Mouse (Mus musculus): ENCODE measurements around the gene Ctdspl.

Gene Ctdspl

DNA sequence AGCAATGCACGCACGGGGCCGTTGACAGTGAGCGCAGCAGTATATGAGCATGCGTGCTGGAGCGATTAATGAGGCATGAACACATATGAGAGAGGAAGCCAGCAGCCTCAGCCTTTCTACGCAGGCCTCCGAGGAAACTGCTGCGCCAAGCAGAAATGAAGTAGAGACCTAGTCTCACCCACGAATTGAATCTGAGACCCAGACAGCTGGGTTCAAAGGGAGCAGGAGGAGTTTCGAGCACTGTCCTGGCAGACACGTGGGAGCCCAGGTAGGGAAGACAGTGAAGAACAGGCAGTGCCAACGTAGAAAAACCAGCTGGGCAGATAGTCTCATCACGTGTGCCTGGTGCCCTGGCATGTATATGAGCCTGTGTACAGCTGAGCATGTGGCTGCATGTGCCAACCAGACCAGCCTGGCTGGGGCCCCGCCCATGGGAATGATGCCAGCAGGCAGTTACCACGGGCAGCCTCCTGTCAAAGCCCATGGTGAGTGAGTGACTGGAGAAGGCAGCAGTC is 6.5 kb upstream of the Ctdspl start:
- DNase-seq (ENCODE audit: low read depth, low spot score): no peak

DNA sequence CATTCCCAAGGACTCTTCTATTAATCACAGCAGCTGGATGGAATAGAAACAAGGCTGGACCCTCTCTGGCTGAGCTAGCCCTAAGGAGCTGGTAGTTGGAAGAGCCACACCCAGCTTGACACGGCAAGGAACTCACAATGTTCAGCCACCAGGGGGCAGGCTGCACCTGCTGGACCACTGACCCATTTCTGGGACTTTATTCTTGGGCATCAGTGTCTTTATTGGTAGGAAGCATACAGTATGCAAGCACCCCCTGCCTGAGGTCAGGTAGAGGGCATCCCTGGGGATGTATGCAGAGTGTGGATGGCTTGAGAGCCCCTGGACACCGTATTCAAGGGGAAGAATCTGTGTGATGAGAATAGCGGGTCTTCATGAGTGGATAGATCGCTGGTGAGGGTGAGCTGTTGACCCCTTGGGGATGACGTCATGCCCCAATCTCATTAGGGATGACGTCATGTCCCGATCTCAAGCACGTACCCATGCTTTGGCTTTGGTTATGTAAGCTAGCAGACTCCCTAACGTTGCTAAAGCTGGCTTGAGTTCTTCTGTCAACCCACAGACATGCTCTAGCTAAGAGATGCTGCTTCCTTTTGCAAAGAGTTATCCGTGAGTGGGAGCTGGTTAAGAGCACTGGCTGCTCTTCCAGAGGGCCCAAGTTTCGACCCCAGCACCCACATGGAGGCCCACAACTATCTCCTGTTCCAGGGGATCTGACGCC is 5.3 kb upstream of the Ctdspl start:
- peak; percentile 85 for DNase-seq (ENCODE audit: low read depth, low spot score)

DNA sequence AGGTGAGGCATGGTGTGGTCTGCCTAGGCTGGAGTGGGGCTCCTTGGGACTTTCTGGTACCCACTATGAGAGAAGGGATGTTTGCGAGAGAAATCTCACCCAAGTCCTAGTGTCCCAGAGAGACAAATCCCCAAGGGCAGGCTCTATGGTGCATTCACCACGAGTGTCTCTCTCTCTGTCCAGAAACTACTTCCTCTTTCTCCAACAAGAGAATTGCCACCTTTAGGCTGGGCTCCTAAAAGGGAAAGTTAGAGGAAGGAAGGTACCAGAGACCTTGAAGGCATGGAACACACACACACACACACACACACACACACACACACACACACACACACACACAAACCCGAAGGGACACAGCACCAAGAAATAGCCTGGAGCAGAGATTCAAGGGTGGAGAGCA is 4.3 kb upstream of the Ctdspl start:
- no peak for DNase-seq (ENCODE audit: low read depth, low spot score)

DNA sequence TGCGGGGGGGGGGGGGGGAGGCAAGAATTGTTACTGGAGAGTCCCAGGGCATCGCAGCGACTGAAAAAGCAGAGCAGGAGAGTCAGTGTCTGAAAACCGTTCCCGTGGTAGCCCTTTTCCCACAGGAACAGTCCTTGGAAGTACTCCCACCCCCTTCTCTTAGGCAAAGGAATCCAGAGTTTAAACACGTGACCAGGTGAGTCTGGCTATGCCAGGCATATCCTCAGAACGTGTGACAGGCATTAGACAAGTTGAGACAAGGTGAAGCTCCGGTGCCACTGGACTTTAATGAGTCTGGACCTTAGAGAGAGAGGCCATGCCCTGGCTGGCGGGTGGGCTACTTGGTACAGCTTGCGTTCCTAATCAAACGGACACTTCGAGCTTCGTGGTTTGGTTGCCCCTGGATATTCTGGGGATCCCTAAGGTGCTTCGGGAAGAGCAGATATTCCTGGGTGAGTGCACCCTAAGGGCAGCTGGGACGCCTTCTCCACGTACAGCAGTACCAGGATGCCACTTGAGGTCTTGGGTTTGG is 1.6 kb upstream of the Ctdspl start:
- peak; percentile 32 for DNase-seq (ENCODE audit: low read depth, low spot score)

DNA sequence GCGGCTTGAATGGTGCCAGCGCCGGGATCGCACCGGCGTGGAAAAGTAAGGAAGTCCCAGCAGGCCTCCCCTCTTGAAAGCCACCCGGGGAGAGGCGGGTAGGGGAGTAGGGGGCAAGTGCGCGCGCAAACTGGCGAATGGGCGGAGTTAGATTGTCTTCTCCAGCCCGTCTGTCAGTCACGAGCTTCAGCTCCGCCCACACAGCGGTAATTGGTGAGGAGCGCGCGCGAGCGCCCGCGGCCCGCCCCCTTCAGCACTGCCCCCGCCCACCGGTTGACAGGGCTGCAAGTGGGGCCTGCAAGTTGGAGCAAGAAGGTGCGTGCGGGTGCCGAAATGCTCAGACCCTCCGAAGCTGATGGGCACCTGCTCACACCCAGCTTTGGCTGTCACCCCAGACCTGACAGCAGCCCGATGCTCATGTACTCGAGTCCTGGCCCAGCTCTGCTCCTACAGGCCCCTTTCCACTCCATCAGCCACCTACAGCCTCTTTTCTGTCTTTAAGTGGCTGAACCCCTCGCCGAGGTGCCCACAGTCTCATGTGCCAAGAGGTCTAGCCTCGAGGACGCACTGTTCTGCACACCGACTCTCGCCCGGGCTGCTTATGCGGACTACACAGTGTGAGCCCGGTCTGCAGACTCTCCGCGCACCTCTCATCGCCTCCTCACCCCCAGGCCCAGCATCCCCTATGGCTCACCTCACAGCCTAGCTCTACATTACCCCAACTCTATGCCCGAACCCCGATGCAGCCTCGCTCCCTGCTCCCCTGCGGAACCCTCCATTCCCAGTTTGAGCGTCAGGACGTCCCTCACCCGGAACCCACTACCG is 755 bp upstream of the Ctdspl start:
- peak; percentile 94 for DNase-seq (ENCODE audit: low read depth, low spot score)

DNA sequence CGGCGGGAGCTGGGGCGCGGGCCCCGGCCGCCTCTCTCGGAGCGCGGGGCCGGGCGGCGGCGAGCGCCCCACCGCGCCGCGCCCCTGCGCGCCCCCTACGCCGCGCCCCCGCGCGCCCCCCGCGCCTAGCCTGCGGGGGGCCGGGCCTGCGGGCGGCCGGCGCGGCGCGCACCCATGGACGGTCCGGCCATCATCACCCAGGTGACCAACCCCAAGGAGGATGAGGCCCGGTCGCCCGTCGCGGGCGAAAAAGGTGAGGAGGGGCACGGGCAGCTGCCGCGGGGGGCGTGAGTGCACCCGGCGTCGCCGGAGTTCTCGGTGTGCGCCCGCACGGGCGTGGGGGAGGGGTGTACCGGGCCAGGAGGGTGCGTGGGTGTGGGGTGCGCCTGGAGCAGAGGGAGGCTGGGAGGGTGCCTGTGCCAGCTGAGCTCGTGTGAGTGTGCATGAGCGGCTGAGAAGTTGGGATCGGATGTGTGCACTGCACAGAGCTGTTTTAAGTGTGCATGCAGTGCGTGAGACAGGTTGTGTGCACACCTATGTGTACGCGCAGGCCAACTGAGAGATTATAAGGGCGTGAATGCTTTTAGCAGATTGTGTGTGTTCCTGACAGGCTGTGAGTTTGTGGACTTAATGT is 552 bp downstream of the Ctdspl start:
- DNase-seq (ENCODE audit: low read depth, low spot score): peak; percentile 14

DNA sequence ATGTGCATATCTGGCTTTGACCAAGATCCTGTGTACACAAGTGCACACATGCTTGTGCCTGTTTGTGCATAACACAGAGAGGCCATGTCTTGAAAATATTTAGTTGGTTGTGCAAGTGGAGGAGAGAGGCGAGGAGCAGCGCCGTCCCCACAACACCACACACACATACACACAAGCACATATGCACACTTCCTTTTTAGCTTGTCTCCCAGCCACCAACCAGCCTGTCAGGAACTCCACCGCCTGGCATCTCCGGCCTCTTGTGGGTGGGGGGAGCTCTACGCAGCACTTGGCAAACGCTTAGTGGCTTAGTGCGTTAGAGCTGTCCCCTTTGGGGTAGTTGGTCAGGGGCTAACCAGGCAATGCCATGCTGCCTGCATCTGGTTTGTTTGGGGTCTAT is 1.2 kb downstream of the Ctdspl start:
- no peak for DNase-seq (ENCODE audit: low read depth, low spot score)

DNA sequence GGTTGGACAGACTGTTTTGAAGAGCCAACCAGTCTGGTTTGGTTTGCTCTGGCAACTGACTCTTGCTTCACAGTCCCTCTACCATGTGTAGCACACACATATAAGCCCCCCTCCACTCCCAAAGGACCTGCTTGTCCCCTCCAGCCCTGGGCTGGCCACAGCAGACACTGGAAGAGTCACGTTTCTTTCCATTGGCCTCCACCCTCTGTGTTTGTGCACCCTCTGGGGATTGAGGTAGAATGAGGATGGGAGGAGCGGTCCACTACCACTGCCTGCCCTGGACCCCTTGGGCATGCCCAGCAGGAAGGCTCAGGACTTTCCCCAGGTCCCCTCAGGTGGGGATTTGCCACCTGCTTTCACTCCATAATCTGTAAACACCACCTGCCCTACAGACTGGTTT is 1.8 kb downstream of the Ctdspl start:
- DNase-seq (ENCODE audit: low read depth, low spot score): no peak

DNA sequence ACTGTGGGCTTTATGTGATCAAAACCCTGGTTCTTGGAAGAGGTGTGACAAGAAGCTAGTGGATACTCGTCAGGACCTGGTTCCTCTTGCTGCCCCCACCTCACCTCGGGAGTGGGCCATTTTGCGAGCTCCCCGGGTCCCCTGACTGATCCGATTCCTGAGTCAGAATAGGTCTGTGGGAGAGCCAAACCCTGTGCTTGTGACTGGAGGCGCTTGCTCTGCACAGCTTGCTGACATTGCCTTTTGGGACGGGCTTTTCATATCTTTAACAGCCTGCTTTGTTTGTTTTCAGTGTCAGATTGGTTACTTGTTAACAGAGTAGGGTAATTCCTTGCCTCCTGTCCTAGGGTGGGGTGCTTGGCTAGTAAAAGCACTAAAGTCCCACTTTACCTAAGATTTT is 2.4 kb downstream of the Ctdspl start:
- no peak for DNase-seq (ENCODE audit: low read depth, low spot score)

DNA sequence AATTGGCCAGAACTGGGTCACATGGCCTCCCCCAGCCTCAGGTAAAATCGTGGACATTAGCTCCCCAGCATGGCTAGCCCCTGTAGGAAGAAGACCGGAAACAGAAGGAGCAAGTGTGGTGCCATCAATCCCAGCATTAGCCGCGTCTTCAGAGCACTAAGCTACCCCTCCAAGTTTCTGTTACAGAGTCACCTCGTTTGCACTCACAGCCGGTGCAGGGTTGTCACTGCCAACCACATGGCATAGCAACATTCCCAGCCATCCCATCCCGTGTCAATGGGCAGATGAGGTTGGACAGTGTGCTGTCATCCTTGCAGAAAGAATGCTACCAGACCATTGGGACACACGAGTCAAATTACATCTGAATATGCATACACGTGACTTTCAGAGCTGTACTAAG is 4.4 kb downstream of the Ctdspl start:
- no peak for DNase-seq (ENCODE audit: low read depth, low spot score)

DNA sequence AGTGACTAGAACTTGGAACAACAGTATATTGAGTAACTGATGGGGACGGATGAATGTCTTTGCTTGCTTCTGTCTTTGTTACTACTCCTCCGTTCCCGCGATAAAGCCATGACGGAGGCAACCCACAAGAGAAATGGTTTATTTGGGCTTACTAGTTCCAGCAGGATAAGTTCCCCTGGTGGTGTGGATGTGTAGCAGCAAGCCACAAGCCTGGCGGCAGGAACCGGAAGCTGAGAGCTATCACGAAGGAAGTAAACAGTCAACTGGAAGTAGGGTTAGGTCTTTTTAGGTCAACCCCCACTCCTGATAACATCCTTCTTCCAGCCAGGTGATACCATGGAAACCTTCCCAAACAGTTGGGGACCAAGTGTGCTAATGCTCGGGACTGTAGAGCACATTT is 7.5 kb downstream of the Ctdspl start:
- no peak for DNase-seq (ENCODE audit: low read depth, low spot score)

DNA sequence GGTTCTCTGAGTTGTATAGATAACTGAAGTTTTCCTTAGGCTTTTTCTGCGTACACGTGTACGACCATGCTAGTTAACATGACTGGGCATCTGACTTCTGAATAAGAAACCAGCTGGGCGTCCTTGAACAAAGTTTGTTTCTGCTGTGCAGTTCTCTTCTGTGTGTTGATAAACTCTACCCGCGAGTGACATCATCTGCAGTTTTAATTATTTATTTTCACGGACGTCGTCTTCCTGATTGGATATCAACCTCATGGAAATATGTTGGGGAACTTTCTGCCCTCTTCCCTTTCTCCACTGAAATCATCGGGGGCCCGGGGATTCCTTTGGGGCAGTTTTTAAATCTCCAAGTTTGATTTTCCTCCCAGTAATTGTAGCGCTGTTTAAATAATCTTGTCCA is 8.1 kb downstream of the Ctdspl start:
- DNase-seq (ENCODE audit: low read depth, low spot score): no peak

DNA sequence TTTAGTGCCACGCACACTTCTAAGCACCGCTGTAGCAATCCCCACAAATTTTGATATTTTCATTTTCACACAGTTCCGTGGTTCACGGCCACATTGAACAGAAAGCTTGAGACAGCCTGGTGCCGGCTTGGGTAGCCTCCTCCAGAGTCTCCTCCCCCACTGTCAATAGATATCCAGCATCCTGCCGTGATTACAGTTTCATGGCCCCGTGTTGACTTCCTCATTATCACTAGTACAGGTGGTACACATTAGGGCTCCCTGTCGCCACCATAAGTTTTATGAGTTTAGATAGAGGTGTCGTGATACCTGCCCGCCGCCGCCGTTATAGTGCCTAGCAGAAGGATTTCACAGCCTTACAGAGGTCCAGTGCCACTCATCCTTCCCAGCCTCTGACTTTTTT is 8.8 kb downstream of the Ctdspl start:
- no peak for DNase-seq (ENCODE audit: low read depth, low spot score)

DNA sequence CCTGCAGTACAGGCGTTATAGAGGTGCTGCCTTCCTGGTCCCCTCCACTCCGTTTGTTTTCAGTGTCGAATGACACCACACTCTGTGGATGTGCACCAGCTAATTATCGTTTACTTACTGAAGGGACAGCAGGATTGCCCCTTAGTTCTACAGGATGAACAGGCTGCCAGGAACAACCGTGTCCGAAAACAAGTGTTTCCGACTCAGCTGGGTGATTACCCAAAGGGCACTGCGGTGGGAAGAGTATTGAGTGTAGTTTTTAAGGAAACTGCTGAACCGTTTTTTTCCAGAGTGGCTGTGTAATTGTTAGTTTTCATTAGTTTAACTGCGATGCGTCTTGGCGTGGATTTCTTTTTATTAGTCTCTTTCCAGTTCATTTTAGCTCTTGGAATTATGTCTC is 9.8 kb downstream of the Ctdspl start:
- DNase-seq (ENCODE audit: low read depth, low spot score): no peak

DNA sequence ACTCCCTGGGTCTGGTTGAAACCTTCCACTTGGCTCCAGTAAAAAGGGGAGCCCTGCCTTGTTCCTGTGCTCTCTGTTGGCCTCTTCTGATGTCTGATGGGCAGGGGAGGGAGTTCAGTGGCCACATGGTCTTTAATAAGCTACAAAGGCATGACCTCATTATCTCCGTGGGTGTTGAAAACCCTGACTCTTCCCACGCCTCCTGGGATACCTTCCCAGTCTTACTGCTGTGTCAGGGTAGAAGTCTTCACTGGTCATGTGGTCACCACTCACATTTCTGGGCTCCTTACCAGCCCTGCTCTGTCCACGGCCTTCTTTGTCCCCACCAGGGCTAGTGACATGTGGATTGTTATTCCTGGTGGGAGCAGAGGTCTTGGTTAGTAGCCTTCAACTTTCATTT is 11.3 kb downstream of the Ctdspl start:
- no peak for DNase-seq (ENCODE audit: low read depth, low spot score)

DNA sequence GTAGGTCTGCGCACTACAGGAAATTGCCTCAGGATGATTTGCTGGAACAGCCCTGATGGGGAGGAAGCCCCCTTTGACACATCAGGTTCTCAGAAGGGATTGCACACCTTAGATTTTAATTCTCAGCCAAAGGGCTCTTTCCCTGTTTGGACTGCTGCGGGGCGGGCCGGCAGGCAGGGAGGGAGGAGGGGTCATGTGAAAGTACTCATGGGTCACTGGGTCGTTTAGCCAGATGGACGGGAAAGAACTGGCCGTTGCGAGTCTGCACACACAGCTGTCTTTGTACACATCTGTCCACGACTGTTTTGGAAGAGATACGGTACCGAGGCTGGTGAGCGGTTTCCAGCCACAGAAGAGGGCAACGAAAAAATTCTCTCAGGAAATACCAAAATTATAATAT is 13.2 kb downstream of the Ctdspl start:
- no peak for DNase-seq (ENCODE audit: low read depth, low spot score)

DNA sequence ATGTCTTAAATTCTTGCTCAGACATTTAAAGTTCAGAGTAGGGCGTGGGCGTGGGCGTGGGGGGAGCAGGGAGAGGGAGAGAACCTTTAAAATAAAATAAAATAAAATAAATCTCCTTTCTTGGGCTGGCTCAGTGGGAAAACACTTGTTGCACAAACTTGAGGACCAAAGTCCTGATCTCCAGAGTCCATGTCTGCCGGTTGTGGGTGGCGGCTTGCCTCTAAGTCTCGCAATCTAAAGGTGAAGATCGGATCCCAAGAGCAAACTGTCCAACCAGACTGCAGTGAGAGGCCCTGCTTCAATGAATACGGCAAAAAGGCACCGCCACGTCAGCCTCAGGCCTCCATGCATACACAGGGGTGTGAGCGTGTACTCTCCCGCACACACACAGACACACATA is 13.6 kb downstream of the Ctdspl start:
- no peak for DNase-seq (ENCODE audit: low read depth, low spot score)

DNA sequence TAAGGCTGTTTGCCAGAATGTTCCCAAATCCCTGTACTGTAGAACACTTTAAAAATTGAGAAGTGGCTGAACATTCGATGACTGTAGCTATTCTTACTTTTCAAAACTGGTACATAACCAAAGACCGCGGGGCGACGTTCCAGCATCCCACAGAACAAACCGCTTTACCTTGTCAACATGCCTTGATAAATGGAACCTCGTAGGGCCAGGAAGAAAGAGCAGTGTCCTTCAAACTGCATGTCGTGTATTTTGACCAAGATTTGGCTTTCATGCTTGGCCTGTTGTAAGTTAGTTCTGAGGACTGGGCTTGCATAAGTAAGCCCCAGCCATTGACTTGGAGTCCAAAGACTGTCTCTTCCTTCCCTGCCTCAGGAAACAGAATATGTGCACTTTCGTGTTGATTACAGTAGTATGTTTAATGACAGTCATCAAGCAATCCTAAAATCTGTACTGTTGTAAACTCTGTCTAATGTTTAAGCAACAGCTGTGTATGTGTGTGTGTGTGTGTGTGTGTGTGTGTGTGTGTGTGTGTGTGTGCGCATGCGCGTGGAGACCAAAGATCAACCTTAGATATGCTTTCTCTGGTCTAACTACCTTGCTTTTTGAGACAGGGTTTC is 14.4 kb downstream of the Ctdspl start:
- no peak for DNase-seq (ENCODE audit: low read depth, low spot score)

DNA sequence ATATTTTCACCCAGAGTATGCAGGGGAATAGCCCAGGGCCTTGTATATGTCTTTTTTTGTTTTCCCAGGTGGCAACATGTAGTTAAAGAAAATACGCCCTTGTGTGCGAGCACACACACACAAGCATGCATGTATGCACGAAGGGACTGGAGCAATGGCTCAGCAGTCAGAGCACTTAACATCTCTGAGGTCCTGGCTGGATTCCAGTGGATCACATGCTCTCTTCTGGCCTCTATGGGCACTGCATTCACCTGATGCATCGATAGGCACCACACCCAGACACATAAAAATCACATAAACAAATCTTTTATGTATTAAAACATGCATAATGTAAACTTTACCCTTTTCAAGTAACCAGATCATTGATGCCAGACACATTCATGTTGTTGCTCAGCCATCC is 15.8 kb downstream of the Ctdspl start:
- no peak for DNase-seq (ENCODE audit: low read depth, low spot score)

DNA sequence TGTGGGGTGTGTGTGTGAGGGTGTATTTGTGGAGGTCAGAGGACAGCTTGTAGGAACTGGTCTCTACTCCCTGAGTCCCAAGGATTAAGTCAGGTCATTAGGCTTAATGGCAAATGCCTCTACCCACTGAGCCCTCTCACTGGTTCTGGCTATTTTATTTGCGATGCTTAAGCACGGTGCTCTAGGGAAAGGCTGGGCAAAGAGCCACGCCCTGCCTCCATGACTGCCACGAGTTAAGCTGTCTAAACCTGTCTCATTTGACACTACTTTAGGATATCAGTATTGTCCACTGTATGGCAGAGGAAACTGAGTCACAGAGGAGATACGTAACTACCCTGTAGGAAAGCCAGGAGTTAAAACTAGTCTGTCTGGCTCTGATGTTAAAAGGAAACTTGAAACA is 17.7 kb downstream of the Ctdspl start:
- DNase-seq (ENCODE audit: low read depth, low spot score): no peak

DNA sequence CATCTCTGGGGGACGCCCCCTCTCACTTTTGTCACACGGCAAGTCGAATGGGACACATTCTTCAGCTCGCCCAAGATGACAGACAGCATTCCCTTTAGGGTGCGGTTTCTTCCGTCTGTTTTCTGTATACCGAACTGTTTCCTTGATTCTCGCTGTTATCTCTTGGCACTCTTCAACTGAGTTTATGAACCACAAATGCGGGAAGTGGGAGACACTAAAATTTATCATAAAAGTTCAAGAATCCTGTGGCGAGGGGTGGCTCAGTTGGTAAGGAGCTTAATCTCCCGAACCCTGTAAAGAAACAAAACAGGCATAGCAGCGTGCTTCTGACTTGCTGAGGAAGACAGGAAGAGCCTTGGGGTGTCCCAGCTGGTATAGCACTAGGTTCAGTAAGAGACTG is 18.1 kb downstream of the Ctdspl start:
- DNase-seq (ENCODE audit: low read depth, low spot score): no peak

DNA sequence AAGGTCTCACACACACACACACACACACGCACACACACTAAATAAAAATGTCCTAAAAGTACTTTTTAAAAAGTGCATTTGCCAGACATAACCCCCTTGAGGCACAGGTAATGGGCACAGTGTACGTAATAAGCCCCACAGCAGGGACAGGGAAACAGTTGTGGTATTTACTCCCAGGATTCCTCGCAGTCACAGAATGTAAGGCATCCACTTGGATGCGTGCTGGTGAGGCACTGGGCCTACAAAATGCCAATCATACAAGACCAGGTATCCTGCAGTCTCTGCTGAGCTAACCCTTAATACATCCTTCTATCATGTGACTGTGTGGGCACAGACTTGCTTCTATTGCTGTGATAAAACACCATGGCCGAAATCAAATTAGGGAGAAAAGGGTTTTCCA is 22.2 kb downstream of the Ctdspl start:
- no peak for DNase-seq (ENCODE audit: low read depth, low spot score)
